In the genomic region with DNA sequence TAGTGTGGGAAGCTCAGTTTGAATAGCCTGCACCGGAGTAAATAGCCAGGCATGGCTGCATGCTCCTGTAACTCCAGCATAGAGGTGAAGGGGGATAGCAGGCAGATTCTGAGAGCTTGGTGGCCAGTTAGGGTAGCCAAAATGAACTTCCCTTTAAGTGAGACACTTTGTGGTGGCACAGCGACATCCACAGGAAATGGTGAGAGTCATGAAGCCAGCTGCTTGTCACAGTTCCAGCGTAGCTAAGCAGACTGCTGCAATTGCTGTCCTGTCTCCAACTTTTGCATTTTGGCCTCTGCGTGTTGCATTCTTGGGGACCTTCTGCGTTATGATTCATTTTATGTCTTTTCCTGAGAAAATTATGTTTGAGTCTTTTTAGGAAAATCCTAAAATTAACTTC, we compare ENCODE assay signal across 10 mouse cellular contexts. TPM values are rescaled to one million over a fixed set of nuclear protein-coding genes. Genes with fewer than 3 reads are reported as not detected.
DNase-seq lines count a peak whose midpoint lies in the region; ATAC-seq and TF ChIP-seq lines count a peak whose summit lies in the region.
"Had no signal": no experiment of that assay in that cellular context is flagged by ENCODE, and none has a peak within 500 bp of the region (broad histone marks: within the 10 kb centered on the region; RNA-seq: fewer than 3 reads in every experiment).

No protein-coding gene starts in this region.

- no peaks in the 10 kb centered on the region for H3K4me1 ChIP-seq in kidney, adult 2 months (ENCODE audit: control insufficient read depth, insufficient read depth, low read length)
- no peaks in the 10 kb centered on the region for H3K4me1 ChIP-seq in kidney, embryonic 16.5 days (ENCODE audit: insufficient read depth, low read length)
- H3K4me1 ChIP-seq in midbrain, embryonic 16.5 days (ENCODE audit: control insufficient read depth, insufficient read depth, low read length) = no peaks in the 10 kb centered on the region

- no peak overlapping the region for H3K4me2 ChIP-seq in kidney, embryonic 16.5 days (replicated peaks; ENCODE audit: low read depth, low read length)
- H3K4me2 ChIP-seq in midbrain, embryonic 16.5 days (ENCODE audit: low read length) = no peak overlapping the region
- H3K4me2 ChIP-seq: lung, embryonic 15.5 days had no signal

- no peak overlapping the region for H3K27ac ChIP-seq in kidney, adult 2 months (ENCODE audit: insufficient read depth, low read depth, low read length)
- H3K27ac ChIP-seq in kidney, embryonic 16.5 days (ENCODE audit: low read length) = no peak overlapping the region
- H3K27ac ChIP-seq in midbrain, embryonic 16.5 days (ENCODE audit: low read length) = no peak overlapping the region
- H3K27ac ChIP-seq: lung, embryonic 15.5 days had no signal

- H3K9ac ChIP-seq in kidney, embryonic 16.5 days (replicated peaks; ENCODE audit: low read length) = no peak overlapping the region
- H3K9ac ChIP-seq in midbrain, embryonic 16.5 days (ENCODE audit: low read depth, low read length) = no peak overlapping the region
- H3K9ac ChIP-seq: lung, embryonic 15.5 days had no signal

- peak; percentile 44 for DNase-seq in kidney, adult 2 months
- DNase-seq in adipocyte (ENCODE audit: low spot score) = peak; percentile 29
- DNase-seq in kidney, adult 9 months = peak; percentile 31
- DNase-seq in ovary, adult 18-20 months (ENCODE audit: low spot score) = peak; percentile 14
- DNase-seq in MN1 (ENCODE audit: low spot score) = no peak

- TF ChIP-seq POLR2A in kidney, adult 2 months (IDR thresholded peaks at IDR 0.05; ENCODE audit: low read depth, low read length) = no peak

- H3K36me3 ChIP-seq in kidney, adult 2 months (ENCODE audit: control insufficient read depth, insufficient read depth, low read length) = no peaks in the 10 kb centered on the region
- H3K36me3 ChIP-seq in kidney, embryonic 16.5 days (ENCODE audit: insufficient read depth, low read length) = no peaks in the 10 kb centered on the region
- no peaks in the 10 kb centered on the region for H3K36me3 ChIP-seq in midbrain, embryonic 16.5 days (ENCODE audit: control insufficient read depth, insufficient read depth, low read length)
- H3K36me3 ChIP-seq: lung, embryonic 15.5 days had no signal

- H3K4me3 ChIP-seq in kidney, adult 2 months (ENCODE audit: insufficient read depth, low read depth, low read length) = no peak overlapping the region
- H3K4me3 ChIP-seq in kidney, embryonic 16.5 days (ENCODE audit: low read length) = no peak overlapping the region
- no peak overlapping the region for H3K4me3 ChIP-seq in midbrain, embryonic 16.5 days (ENCODE audit: low read depth, low read length)
- H3K4me3 ChIP-seq: lung, embryonic 15.5 days had no signal

- H3K27me3 ChIP-seq in kidney, adult 2 months (replicated peaks; ENCODE audit: control insufficient read depth, insufficient read depth, low read length) = no peaks in the 10 kb centered on the region
- H3K27me3 ChIP-seq in kidney, embryonic 16.5 days (ENCODE audit: insufficient read depth, low read length) = no peaks in the 10 kb centered on the region
- H3K27me3 ChIP-seq in midbrain, embryonic 16.5 days (ENCODE audit: control insufficient read depth, insufficient read depth, low read depth, low read length) = no peaks in the 10 kb centered on the region

- no peak for ATAC-seq in kidney, embryonic 16.5 days (ENCODE audit: low FRiP score, low TSS enrichment)
- peak; percentile 96 for ATAC-seq in common myeloid progenitor, adult 5-6 weeks (replicated peaks; ENCODE audit: low read depth, poor library complexity, severe bottlenecking)
- ATAC-seq in midbrain, embryonic 16.5 days = no peak

- no peaks in the 10 kb centered on the region for H3K9me3 ChIP-seq in kidney, embryonic 16.5 days (ENCODE audit: low read length)
- no peaks in the 10 kb centered on the region for H3K9me3 ChIP-seq in midbrain, embryonic 16.5 days (replicated peaks; ENCODE audit: control insufficient read depth, low read length, poor library complexity, severe bottlenecking)
- H3K9me3 ChIP-seq: lung, embryonic 15.5 days had no signal

- peak; percentile 45; the same call in 1 of the 2 replicates for TF ChIP-seq CTCF in kidney, adult 2 months (conservative IDR thresholded peaks at IDR 0.05; ENCODE audit: insufficient read depth, insufficient read length, low read depth, low read length)

- 63% methylated on average over 5 of the region's 5 CpGs for WGBS in kidney, adult 2 months
- 69% methylated on average over 5 of the region's 5 CpGs for WGBS in kidney, embryonic 16.5 days
- 83% methylated on average over 5 of the region's 5 CpGs for WGBS in midbrain, embryonic 16.5 days

RNA-seq across cellular contexts. Expression of gene Clec4f, which starts 39.5 kb away (rescaled TPM):
- not detected in 2 replicates for polyA plus RNA-seq in kidney, adult 2 months (2012; rRNA removed)
- 0.07 TPM in 1 of 2 replicates, not detected in the other for polyA plus RNA-seq in kidney, embryonic 16.5 days (2015; fragmentation: Nextera tagmentation; extraction: Ambion mirVana)
- total RNA-seq in common myeloid progenitor, adult 5-6 weeks (2017) = not detected in 2 replicates
- not detected in 2 replicates for polyA plus RNA-seq in midbrain, embryonic 16.5 days (2015; fragmentation: Nextera tagmentation; extraction: Ambion mirVana)
- polyA plus RNA-seq: gonadal fat pad, adult 2 months; lung, embryonic 15.5 days had no signal

RNA-seq across cellular contexts. Expression of gene Stambp, which starts 44.0 kb away (rescaled TPM):
- polyA plus RNA-seq in kidney, adult 2 months (2012; rRNA removed) = 13.9 and 15.7 TPM in 2 replicates
- polyA plus RNA-seq in kidney, embryonic 16.5 days (2015; fragmentation: Nextera tagmentation; extraction: Ambion mirVana) = 28.5 and 29.4 TPM in 2 replicates
- total RNA-seq in common myeloid progenitor, adult 5-6 weeks (2017) = 6.4 and 9.3 TPM in 2 replicates
- polyA plus RNA-seq in midbrain, embryonic 16.5 days (2015; fragmentation: Nextera tagmentation; extraction: Ambion mirVana) = 71.5 and 76.9 TPM in 2 replicates
